In genomic region chr3:65510588-65510987, GRCm38 (mm10) we compare ENCODE assay signal across 15 mouse cellular contexts.
"Had no signal": no experiment of that assay in that cellular context is flagged by ENCODE, and none has a peak within 500 bp of the region (broad histone marks: within the 10 kb centered on the region; RNA-seq: fewer than 3 reads in every experiment).

No protein-coding gene starts in this region.

- H3K36me3 ChIP-seq: lung, embryonic 15.5 days; midbrain, embryonic 13.5 days; midbrain, embryonic 15.5 days; neural tube, embryonic 12.5 days; stomach, embryonic 15.5 days had no signal

- H3K27me3 ChIP-seq: lung, embryonic 15.5 days; megakaryocyte, embryonic 14.5 days; midbrain, embryonic 13.5 days; midbrain, embryonic 15.5 days; neural tube, embryonic 12.5 days; stomach, embryonic 15.5 days had no signal

- H3K4me2 ChIP-seq: lung, embryonic 15.5 days; midbrain, embryonic 13.5 days; midbrain, embryonic 15.5 days; neural tube, embryonic 12.5 days; stomach, embryonic 15.5 days had no signal

- H3K4me3 ChIP-seq: lung, embryonic 15.5 days; megakaryocyte, embryonic 14.5 days; midbrain, embryonic 13.5 days; midbrain, embryonic 15.5 days; neural tube, embryonic 12.5 days; stomach, embryonic 15.5 days had no signal

- H3K9me3 ChIP-seq: lung, embryonic 15.5 days; megakaryocyte, embryonic 14.5 days; midbrain, embryonic 13.5 days; midbrain, embryonic 15.5 days; neural tube, embryonic 12.5 days; stomach, embryonic 15.5 days had no signal

- ATAC-seq: lung, postnatal 0 days; midbrain, embryonic 13.5 days; midbrain, embryonic 15.5 days had no signal

- H3K9ac ChIP-seq: lung, embryonic 15.5 days; midbrain, embryonic 13.5 days; midbrain, embryonic 15.5 days; neural tube, embryonic 12.5 days; stomach, embryonic 15.5 days had no signal

- H3K4me1 ChIP-seq: lung, embryonic 15.5 days; megakaryocyte, embryonic 14.5 days; midbrain, embryonic 13.5 days; midbrain, embryonic 15.5 days; neural tube, embryonic 12.5 days; stomach, embryonic 15.5 days had no signal

- DNase-seq: lung, postnatal 14 days; lung, postnatal 36 days; right cerebral cortex, postnatal 14 days; thymus, adult 2 months; thymus, postnatal 25 days; thymus, postnatal 4 days had no signal

- H3K27ac ChIP-seq: lung, embryonic 15.5 days; macrophage; midbrain, embryonic 13.5 days; midbrain, embryonic 15.5 days; neural tube, embryonic 12.5 days; stomach, embryonic 15.5 days; stomach, postnatal 0 days had no signal
